Mouse (Mus musculus): ENCODE results near the gene Cyct. TPM values are rescaled to one million over a fixed set of nuclear protein-coding genes. Genes with fewer than 3 reads are reported as not detected.
A peak's percentile ranks its signal among the peaks of the same experiment; 100 is the strongest.

The Cyct gene
- polyA plus RNA-seq, 1 experiment from 2014 or later, result not detected

GRCm38 (mm10) chr2:76369821-76370655, 9.8 kb upstream of the Cyct start, which contains the start of gene Rbm45:
Gene Rbm45 (plus strand): TSS chr2:76369984.
- WGBS, result under 1% methylated on average over 61 of the region's 61 CpGs
- peak within 1 kb of the TSS; percentile 97 for H3K4me3 ChIP-seq
- peaks cover 31% of the 10 kb centered on the region for H3K36me3 ChIP-seq
- H3K27ac ChIP-seq, result peak within 1 kb of the TSS; percentile 88
- H3K9me3 ChIP-seq (replicated peaks), result no peaks in the 10 kb centered on the region
- H3K27me3 ChIP-seq (ENCODE audit: low read depth, poor library complexity, severe bottlenecking), result no peaks in the 10 kb centered on the region
- peaks cover 10% of the 10 kb centered on the region for H3K4me1 ChIP-seq
- peak; percentile 91 for DNase-seq (ENCODE audit: low spot score)

DNA sequence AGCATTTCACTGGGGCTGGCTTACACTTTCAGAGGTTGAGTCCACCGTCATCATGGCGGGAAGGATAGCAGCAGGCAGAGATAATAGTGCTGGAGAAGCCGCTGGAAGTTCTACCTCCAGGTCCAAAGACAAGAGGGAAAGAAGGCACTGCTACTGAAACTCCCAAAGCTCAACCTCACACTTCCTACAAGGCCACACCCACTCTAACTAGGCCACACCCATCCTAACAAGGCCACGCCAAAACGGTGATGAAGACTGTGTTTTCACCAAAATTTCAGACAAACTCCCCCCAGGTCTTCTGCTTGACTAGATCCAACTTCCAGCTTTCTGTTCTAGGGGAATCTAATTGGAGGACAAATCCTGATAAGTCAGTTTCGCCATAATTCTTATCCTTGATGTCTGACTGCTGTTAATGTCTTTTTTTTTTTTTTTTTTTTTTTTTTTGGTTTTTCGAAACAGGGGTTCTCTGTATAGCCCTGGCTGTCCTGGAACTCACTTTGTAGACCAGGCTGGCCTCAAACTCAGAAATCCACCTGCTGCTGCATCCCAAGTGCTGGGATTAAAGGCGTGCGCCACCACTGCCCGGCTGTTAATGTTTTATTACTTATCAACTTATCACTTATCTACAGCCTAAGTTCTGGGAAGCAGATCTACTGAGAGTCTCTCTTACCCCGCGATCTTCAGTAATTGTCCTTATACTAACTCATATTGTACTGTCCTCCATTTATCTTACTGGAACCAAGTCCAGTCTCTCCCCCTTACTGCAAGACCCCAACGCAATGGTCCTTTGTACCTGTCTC, 8.8 kb upstream of the Cyct start:
- H3K36me3 ChIP-seq, result peaks cover 24% of the 10 kb centered on the region
- no peaks in the 10 kb centered on the region for H3K9me3 ChIP-seq (replicated peaks)
- no peak overlapping the region for H3K27ac ChIP-seq
- no peaks in the 10 kb centered on the region for H3K27me3 ChIP-seq (ENCODE audit: low read depth, poor library complexity, severe bottlenecking)
- WGBS, result 76% methylated on average over 13 of the region's 13 CpGs
- no peak for DNase-seq (ENCODE audit: low spot score)
- peaks cover 10% of the 10 kb centered on the region for H3K4me1 ChIP-seq
- H3K4me3 ChIP-seq, result no peak overlapping the region

DNA sequence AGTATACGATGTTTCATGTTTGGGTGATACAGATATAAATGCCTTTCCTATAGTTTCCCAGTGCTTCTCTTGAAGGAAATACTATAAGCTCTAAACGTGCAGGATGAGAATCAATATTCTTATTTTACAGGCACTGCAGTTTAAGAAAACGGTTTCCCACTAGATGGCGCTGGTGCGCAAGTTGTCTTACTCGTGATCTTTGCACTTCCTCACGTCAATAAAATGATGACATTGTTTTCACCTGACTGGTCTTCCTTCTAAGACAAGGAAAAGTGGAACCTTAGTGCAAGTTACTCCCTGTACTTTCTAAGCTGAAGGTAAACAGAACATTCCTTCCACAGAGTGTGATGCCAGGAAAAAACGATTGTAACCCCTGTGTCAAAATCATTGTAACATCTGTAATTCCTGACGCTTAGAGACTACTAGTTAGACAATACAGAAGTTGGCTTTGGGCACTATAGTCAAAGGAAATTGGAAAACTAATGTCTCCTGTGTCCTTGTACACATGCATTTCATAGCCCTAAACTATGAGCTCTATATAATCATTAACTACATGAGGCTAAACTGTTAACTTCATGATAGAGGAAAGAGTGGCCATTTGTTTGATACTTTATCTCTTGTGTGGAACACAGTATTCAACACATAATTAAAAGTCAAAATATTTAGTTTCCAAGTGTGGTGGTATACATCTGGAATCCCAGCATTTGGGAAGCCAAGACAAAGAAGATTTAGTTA, 7.1 kb upstream of the Cyct start:
- Histone ChIP-seq H3K4me1 (peaks cover 10% of the 10 kb centered on the region), H3K27me3 (ENCODE audit: low read depth, poor library complexity, severe bottlenecking) (no peaks in the 10 kb centered on the region), H3K4me3 (no peak overlapping the region), H3K9me3 (replicated peaks) (no peaks in the 10 kb centered on the region), H3K36me3 (peaks cover 8% of the 10 kb centered on the region), H3K27ac (no peak overlapping the region)
- DNase-seq (ENCODE audit: low spot score), result peak; percentile 81
- WGBS, result 22% methylated on average over 9 of the region's 9 CpGs

GRCm38 (mm10) chr2:76365811-76366210, 5.6 kb upstream of the Cyct start:
- Histone ChIP-seq H3K36me3 (no peaks in the 10 kb centered on the region), H3K27me3 (ENCODE audit: low read depth, poor library complexity, severe bottlenecking) (no peaks in the 10 kb centered on the region), H3K4me3 (no peak overlapping the region), H3K9me3 (replicated peaks) (no peaks in the 10 kb centered on the region), H3K4me1 (peaks cover 5% of the 10 kb centered on the region), H3K27ac (no peak overlapping the region)
- DNase-seq (ENCODE audit: low spot score), result no peak
- 70% methylated on average over 4 of the region's 4 CpGs for WGBS

DNA sequence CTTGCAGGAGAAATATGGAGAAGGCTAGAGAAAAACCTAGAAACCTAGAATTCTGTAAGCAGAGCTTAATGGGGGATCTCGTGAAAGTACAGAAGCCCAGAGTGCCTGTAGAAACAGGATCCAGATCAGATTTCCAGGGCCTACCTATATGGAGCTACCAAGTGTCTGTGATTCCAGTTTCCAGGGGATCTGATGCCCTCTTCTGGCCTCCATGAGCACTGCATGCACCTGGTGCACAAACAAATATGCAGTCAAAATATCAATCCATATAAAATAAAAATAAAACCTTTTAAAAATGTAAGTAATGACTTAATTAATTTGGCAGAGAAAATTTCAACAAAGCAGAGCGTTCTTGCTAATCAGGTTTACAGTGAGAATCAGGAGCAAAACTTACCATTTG, 1.9 kb upstream of the Cyct start:
- WGBS, result 42% methylated on average over 2 of the region's 2 CpGs
- no peaks in the 10 kb centered on the region for H3K9me3 ChIP-seq (replicated peaks)
- no peaks in the 10 kb centered on the region for H3K4me1 ChIP-seq
- H3K27me3 ChIP-seq (ENCODE audit: low read depth, poor library complexity, severe bottlenecking), result no peaks in the 10 kb centered on the region
- no peak overlapping the region for H3K4me3 ChIP-seq
- H3K27ac ChIP-seq, result no peak overlapping the region
- peak; percentile 52 for DNase-seq (ENCODE audit: low spot score)
- H3K36me3 ChIP-seq, result no peaks in the 10 kb centered on the region

DNA sequence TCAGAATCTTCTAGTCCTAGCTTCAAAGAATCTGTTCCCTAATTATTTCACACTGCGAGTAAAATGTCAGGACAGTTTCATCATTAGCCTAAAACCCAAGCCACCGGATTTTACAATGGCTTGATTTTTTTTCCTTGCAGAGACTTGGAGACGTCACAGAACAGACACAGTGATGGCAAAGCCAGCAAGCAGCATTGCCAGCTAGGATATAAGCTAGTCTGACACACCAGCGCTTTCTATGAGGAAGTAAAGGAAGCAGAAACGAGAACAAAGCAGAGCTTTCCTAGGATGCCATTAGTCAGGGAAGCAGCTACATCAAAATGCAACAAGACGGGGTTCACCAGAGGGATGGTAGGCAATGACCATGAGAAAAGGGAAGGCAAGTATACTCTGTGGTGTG, 12.4 kb downstream of the Cyct start:
- no peaks in the 10 kb centered on the region for H3K27me3 ChIP-seq (ENCODE audit: low read depth, poor library complexity, severe bottlenecking)
- no peak overlapping the region for H3K27ac ChIP-seq
- no peaks in the 10 kb centered on the region for H3K36me3 ChIP-seq
- no peaks in the 10 kb centered on the region for H3K9me3 ChIP-seq (replicated peaks)
- no peak overlapping the region for H3K4me3 ChIP-seq
- 81% methylated on average over 6 of the region's 6 CpGs for WGBS
- DNase-seq (ENCODE audit: low spot score), result no peak
- H3K4me1 ChIP-seq, result no peaks in the 10 kb centered on the region

DNA sequence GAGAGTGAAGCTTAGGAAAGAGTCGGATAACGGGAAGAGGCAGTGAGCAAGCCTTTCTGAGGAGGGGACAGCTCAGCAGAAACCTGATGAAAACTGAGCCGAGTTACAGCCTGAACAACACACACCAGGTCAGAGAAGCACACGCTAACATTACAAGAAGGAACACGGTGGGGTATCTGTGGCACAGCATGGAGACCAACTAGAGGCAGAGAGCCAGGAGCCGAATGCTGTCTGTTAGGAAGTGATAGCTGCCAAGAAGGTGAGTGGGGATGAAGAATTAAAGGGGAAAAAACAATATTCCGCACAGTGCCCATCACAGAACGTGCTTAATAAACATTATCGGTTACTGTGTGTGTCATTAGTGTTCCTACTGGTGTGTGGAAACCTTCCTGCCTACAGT, 18.1 kb downstream of the Cyct start:
- 91% methylated on average over 9 of the region's 9 CpGs for WGBS
- peaks cover 33% of the 10 kb centered on the region for H3K27me3 ChIP-seq (ENCODE audit: low read depth, poor library complexity, severe bottlenecking)
- H3K4me3 ChIP-seq, result no peak overlapping the region
- H3K36me3 ChIP-seq, result no peaks in the 10 kb centered on the region
- H3K27ac ChIP-seq, result no peak overlapping the region
- H3K4me1 ChIP-seq, result peaks cover 11% of the 10 kb centered on the region
- DNase-seq (ENCODE audit: low spot score), result no peak
- no peaks in the 10 kb centered on the region for H3K9me3 ChIP-seq (replicated peaks)

DNA sequence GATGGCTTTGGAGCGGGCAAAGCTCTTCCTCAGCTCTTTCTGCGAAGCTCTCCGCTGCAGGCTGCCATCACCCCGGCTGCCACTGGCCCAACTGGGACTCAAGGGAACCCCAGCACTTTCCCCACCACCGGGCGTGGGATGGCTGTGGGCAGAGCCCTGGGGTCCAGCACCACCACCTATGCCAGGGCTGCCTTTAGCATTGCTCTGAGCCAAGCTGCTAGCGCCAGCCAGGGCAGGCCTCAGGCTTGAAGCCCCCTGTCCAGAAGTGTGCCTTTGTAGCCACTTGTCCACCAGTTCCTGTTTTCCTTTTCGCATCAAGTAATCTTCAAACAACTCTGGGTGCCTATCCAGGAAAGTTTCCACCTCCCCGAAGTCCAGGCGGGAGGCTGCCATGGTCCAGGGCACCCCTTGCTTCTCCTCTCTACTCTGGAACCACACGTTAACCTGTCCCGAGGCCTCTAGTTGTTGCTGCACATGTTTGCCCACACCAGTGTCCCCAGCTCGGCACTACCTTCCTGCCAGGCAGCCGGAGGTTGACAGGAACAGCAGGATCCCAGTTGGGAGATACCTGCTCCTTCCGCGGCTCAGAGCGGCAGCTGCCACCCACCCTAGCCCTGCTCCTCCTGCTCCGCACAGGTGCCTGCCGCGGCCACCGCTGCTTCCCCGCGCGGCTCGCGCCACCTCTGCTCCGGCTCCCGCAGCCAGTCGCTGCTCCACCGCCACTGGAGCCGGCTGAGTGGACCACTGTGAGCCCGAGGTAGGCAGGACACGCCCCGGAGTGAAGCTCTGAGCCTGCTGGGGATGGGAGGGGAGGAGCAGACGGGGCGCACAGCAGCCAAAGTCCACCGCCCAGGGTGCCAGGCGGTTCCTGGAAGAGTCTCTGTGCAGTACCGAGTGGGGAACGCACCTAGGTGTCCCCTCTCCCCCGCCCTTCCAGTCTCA, 21.8 kb downstream of the Cyct start, which contains the start of gene Pde11a:
Pde11a (minus strand) TSS at position 560 of the 942 bp plus-strand sequence.
- H3K4me1 ChIP-seq, result peaks cover 11% of the 10 kb centered on the region
- DNase-seq (ENCODE audit: low spot score), result peak; percentile 66
- no peaks in the 10 kb centered on the region for H3K9me3 ChIP-seq (replicated peaks)
- H3K27ac ChIP-seq, result peak within 1 kb of the TSS; percentile 27; the same call in 1 of the 2 replicates
- no peaks in the 10 kb centered on the region for H3K36me3 ChIP-seq
- peaks cover 38% of the 10 kb centered on the region for H3K27me3 ChIP-seq (ENCODE audit: low read depth, poor library complexity, severe bottlenecking)
- WGBS, result 16% methylated on average over 40 of the region's 41 CpGs
- H3K4me3 ChIP-seq, result peak within 1 kb of the TSS; percentile 57

GRCm38 (mm10) chr2:76334596-76334995, 25.7 kb downstream of the Cyct start:
- no peak overlapping the region for H3K4me3 ChIP-seq
- H3K4me1 ChIP-seq, result peaks cover 19% of the 10 kb centered on the region
- DNase-seq (ENCODE audit: low spot score), result no peak
- H3K27me3 ChIP-seq (ENCODE audit: low read depth, poor library complexity, severe bottlenecking), result peaks cover 29% of the 10 kb centered on the region
- WGBS, result 88% methylated on average over 5 of the region's 5 CpGs
- H3K36me3 ChIP-seq, result no peaks in the 10 kb centered on the region
- no peaks in the 10 kb centered on the region for H3K9me3 ChIP-seq (replicated peaks)
- H3K27ac ChIP-seq, result no peak overlapping the region

DNA sequence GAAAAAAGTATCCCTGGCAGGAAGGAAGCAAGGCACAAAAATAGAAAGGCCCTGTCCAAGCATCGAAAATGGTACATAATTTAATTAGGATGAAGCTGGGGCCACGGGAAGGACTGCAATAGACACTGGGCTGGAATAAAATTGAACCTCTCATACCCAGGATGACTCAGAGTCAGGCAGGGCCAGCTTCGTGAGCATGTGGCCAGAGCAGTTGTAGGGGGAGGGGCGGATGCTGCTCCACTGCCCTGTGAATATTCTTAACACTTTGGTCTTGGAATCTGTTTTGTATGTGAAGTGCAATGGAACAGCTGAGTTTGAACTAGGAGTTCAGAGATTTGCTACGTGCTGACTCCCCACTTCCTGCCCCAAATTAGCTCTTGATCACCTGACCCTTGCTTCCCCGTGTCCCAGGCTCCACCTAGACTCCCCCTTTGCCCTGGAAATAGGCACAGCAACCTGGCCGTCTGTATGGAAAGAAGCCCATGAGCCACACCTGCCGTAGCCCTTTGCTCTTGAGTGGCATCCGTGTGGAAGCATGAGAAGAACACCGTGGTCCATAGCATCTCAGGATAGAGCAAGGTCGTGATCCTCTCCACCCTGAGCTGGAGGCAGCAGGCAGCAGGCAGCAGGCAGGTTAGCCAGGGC, 28.0 kb downstream of the Cyct start:
- Histone ChIP-seq H3K4me3 (no peak overlapping the region), H3K27me3 (ENCODE audit: low read depth, poor library complexity, severe bottlenecking) (peaks cover 6% of the 10 kb centered on the region), H3K27ac (no peak overlapping the region), H3K9me3 (replicated peaks) (no peaks in the 10 kb centered on the region), H3K4me1 (peaks cover 11% of the 10 kb centered on the region), H3K36me3 (no peaks in the 10 kb centered on the region)
- no peak for DNase-seq (ENCODE audit: low spot score)
- WGBS, result 75% methylated on average over 11 of the region's 11 CpGs

GRCm38 (mm10) chr2:76330081-76330480, 30.2 kb downstream of the Cyct start:
- 89% methylated on average over 5 of the region's 5 CpGs for WGBS
- Histone ChIP-seq H3K36me3 (no peaks in the 10 kb centered on the region), H3K4me1 (peaks cover 11% of the 10 kb centered on the region), H3K4me3 (no peak overlapping the region), H3K27ac (no peak overlapping the region), H3K27me3 (ENCODE audit: low read depth, poor library complexity, severe bottlenecking) (no peaks in the 10 kb centered on the region), H3K9me3 (replicated peaks) (no peaks in the 10 kb centered on the region)
- no peak for DNase-seq (ENCODE audit: low spot score)

Measured in limb, embryonic 10.5 days (tissue).